Mouse (Mus musculus): Measurements from ENCODE around the gene Tekt4. TPM values are rescaled to one million over a fixed set of nuclear protein-coding genes. Genes with fewer than 3 reads are reported as not detected.

Tekt4 gene
- polyA plus RNA-seq, 1 experiment from 2014 or later, result 0.45 TPM

GRCm38 (mm10) chr17:25475946-25476744 is 21.7 kb downstream of the Tekt4 start:
- H3K27ac ChIP-seq (ENCODE audit: poor library complexity, severe bottlenecking), result no peak overlapping the region
- H3K9me3 ChIP-seq (replicated peaks), result no peaks in the 10 kb centered on the region
- H3K4me3 ChIP-seq, result no peak overlapping the region
- H3K4me2 ChIP-seq, result no peak overlapping the region
- 33% methylated on average over 19 of the region's 19 CpGs for WGBS
- no peak for ATAC-seq (ENCODE audit: insufficient number of reproducible peaks, low FRiP score)
- H3K36me3 ChIP-seq, result no peaks in the 10 kb centered on the region
- H3K4me1 ChIP-seq (replicated peaks), result peaks cover 37% of the 10 kb centered on the region
- no peak overlapping the region for H3K9ac ChIP-seq
- H3K27me3 ChIP-seq (replicated peaks), result peaks cover 44% of the 10 kb centered on the region

GRCm38 (mm10) chr17:25480152-25480551 is 25.7 kb downstream of the Tekt4 start:
- peak; percentile 19; the same call in 1 of the 2 replicates for ATAC-seq (ENCODE audit: insufficient number of reproducible peaks, low FRiP score)

GRCm38 (mm10) chr17:25480820-25481219 is 26.4 kb downstream of the Tekt4 start:
- WGBS, result 27% methylated on average over 4 of the region's 4 CpGs
- H3K27me3 ChIP-seq (replicated peaks), result peaks cover 31% of the 10 kb centered on the region
- 0 out of 2 replicates have a peak, but pooled peaks have one; percentile 54 for ATAC-seq (ENCODE audit: insufficient number of reproducible peaks, low FRiP score)
- peaks cover 33% of the 10 kb centered on the region for H3K4me1 ChIP-seq (replicated peaks)
- no peaks in the 10 kb centered on the region for H3K9me3 ChIP-seq (replicated peaks)
- H3K4me2 ChIP-seq, result no peak overlapping the region
- no peaks in the 10 kb centered on the region for H3K36me3 ChIP-seq
- peak overlapping the region; percentile 67 for H3K27ac ChIP-seq (ENCODE audit: poor library complexity, severe bottlenecking)
- no peak overlapping the region for H3K9ac ChIP-seq
- no peak overlapping the region for H3K4me3 ChIP-seq

More at GRCm38 (mm10) chr17:25480152-25480551, 25.7 kb downstream of the Tekt4 start:
- Histone ChIP-seq H3K4me1 (replicated peaks) (peaks cover 31% of the 10 kb centered on the region), H3K27me3 (replicated peaks) (peaks cover 33% of the 10 kb centered on the region), H3K36me3 (no peaks in the 10 kb centered on the region), H3K27ac (ENCODE audit: poor library complexity, severe bottlenecking) (peak overlapping the region; percentile 67), H3K9me3 (replicated peaks) (no peaks in the 10 kb centered on the region), H3K4me3 (no peak overlapping the region), H3K4me2 (peak overlapping the region; percentile 24), H3K9ac (no peak overlapping the region)
- WGBS, result 40% methylated on average over 8 of the region's 8 CpGs

DNA sequence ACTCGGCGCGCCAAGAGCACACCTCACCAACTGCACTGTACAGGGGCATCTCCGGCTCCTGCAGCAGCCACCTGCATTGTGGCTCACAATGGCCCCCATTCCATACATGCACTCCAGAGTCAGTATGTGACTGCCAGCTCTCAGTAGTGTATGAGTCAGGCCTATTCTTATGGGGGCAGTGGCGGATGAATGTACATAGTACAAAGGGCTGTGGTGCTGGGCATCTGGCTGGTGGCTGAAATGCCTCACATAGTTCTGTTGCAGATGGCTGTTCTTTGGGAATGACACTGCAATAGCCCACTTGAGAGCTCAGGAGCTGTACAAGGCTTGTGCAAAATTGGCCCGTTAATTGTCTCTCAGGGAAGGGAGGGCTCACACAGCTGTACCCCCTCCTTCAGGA is 27.7 kb downstream of the Tekt4 start:
- no peak for ATAC-seq (ENCODE audit: insufficient number of reproducible peaks, low FRiP score)
- Histone ChIP-seq H3K9ac (no peak overlapping the region), H3K36me3 (no peaks in the 10 kb centered on the region), H3K4me3 (no peak overlapping the region), H3K27me3 (replicated peaks) (peaks cover 32% of the 10 kb centered on the region), H3K4me2 (no peak overlapping the region), H3K9me3 (replicated peaks) (no peaks in the 10 kb centered on the region), H3K4me1 (replicated peaks) (peaks cover 35% of the 10 kb centered on the region), H3K27ac (ENCODE audit: poor library complexity, severe bottlenecking) (peak overlapping the region; percentile 63)
- WGBS, result 77% methylated on average over 6 of the region's 6 CpGs

DNA sequence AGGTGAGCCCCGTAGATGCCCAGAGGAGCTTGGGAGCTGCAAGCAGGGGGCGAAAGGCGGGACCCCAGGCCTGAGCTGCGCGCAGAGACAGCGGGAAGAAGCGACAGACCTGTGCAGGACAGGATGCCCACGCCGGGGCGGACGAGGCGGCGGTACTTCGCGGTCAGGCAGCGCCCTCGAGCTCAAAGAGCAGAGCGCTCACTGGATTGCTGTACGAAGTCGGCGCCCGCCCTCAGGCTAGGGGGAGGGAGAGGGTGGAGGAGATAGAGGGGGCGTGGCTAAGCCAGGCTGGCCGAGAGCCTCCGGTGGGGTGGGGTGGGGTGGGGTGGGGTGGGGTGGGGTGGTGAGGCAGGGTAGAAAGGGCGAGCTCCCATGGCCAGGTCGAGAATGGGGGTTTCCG is 42.6 kb downstream of the Tekt4 start, which contains the start of gene Sstr5:
Gene Sstr5 (minus strand): TSS at position 276 of the 400 bp plus-strand sequence.
- H3K27me3 ChIP-seq (replicated peaks), result peaks cover 64% of the 10 kb centered on the region

DNA sequence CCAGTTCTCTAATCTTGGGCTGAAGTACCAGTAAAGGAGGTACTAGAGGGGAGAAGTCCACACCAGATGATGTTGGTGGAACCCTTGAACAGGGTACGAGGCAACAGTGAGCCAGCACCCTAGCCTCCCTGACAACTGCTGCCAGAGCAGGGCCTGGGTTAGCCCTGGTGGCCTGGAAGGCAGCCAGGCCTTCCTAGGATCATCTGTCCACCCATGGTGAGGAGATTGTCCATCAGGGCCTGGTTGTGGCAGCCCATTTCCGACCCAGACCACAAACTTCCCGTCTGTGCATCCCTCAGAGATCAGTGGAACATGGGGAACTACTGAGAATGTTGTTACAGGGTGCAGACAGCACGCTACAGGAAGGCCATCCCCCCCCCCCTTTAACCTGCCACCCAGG is 48.2 kb downstream of the Tekt4 start:
- no peak for ATAC-seq (ENCODE audit: insufficient number of reproducible peaks, low FRiP score)
- no peak overlapping the region for H3K4me3 ChIP-seq
- H3K27me3 ChIP-seq (replicated peaks), result peaks cover 38% of the 10 kb centered on the region
- H3K36me3 ChIP-seq, result no peaks in the 10 kb centered on the region
- 66% methylated on average over 4 of the region's 4 CpGs for WGBS
- no peak overlapping the region for H3K4me2 ChIP-seq
- H3K27ac ChIP-seq (ENCODE audit: poor library complexity, severe bottlenecking), result no peak overlapping the region
- H3K9me3 ChIP-seq (replicated peaks), result no peaks in the 10 kb centered on the region
- H3K9ac ChIP-seq, result no peak overlapping the region
- no peaks in the 10 kb centered on the region for H3K4me1 ChIP-seq (replicated peaks)

More for the DNA sequence above, 42.6 kb downstream of the Tekt4 start, which contains the start of gene Sstr5:
- H3K4me1 ChIP-seq (replicated peaks), result peaks cover 11% of the 10 kb centered on the region
- H3K9ac ChIP-seq, result peak within 1 kb of the TSS; percentile 49
- H3K4me2 ChIP-seq, result peak within 1 kb of the TSS; percentile 71
- peak within 1 kb of the TSS; percentile 36 for H3K4me3 ChIP-seq
- H3K9me3 ChIP-seq (replicated peaks), result no peaks in the 10 kb centered on the region
- H3K27ac ChIP-seq (ENCODE audit: poor library complexity, severe bottlenecking), result no peak within 1 kb of the TSS
- WGBS, result under 1% methylated on average over 20 of the region's 28 CpGs
- no peaks in the 10 kb centered on the region for H3K36me3 ChIP-seq
- ATAC-seq (ENCODE audit: insufficient number of reproducible peaks, low FRiP score), result 0 out of 2 replicates have a peak, but pooled peaks have one; percentile 15

- peaks cover 20% of the 10 kb centered on the region for H3K27me3 ChIP-seq (replicated peaks)
- H3K36me3 ChIP-seq, result no peaks in the 10 kb centered on the region
- 17% methylated on average over 3 of the region's 3 CpGs for WGBS
- ATAC-seq (ENCODE audit: insufficient number of reproducible peaks, low FRiP score), result no peak
- no peak overlapping the region for H3K27ac ChIP-seq (ENCODE audit: poor library complexity, severe bottlenecking)
- no peak overlapping the region for H3K4me3 ChIP-seq
- H3K9me3 ChIP-seq (replicated peaks), result no peaks in the 10 kb centered on the region
- no peaks in the 10 kb centered on the region for H3K4me1 ChIP-seq (replicated peaks)
- no peak overlapping the region for H3K4me2 ChIP-seq
- H3K9ac ChIP-seq, result no peak overlapping the region
Measured at GRCm38 (mm10) chr17:25507799-25508198, 53.4 kb downstream of the Tekt4 start.

GRCm38 (mm10) chr17:25508860-25509577 is 54.6 kb downstream of the Tekt4 start:
- Histone ChIP-seq H3K4me1 (replicated peaks) (no peaks in the 10 kb centered on the region), H3K4me2 (no peak overlapping the region)
- WGBS, result 51% methylated on average over 7 of the region's 7 CpGs

DNA sequence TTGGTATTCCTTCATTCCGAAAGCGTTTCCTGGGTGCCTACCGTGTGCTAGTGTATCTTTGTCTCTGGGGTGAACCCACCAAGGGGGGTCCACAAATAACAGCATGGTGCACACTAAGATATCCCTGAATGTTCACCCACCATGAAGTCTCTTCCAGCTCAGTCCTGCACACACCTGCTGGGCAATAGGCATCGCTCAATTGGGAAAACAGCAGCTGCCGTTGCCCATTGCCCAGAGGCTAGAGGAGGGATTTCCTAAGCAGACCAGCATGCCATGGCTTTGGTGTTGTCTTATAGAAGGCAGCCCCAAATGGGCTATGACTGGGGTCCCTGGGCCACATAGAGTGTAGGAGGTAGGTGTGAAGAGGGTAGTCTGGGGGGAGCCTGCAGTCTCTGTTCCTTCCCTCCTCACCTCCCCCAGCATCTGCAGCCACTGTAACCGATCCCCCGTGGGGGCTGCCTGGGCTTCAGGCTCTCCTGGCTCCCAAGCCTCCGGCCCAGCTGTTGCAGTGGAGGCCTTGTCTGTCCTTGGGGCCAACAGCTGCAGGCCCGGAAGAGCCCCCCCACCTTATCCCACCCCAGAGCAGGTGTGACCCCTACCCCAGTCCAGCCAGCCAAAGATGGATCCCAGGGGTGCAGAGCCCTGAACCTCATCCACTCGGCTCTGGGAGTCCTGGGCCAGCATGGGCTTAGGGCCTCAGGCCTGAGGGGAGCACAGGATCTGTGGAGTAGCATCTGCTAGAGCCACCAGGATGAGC is 55.8 kb downstream of the Tekt4 start:
- Histone ChIP-seq H3K36me3 (no peaks in the 10 kb centered on the region), H3K9ac (no peak overlapping the region), H3K4me2 (no peak overlapping the region), H3K9me3 (replicated peaks) (no peaks in the 10 kb centered on the region; the same call in 1 of the 2 replicates), H3K27me3 (replicated peaks) (peaks cover 16% of the 10 kb centered on the region), H3K4me1 (replicated peaks) (no peaks in the 10 kb centered on the region), H3K27ac (ENCODE audit: poor library complexity, severe bottlenecking) (no peak overlapping the region), H3K4me3 (no peak overlapping the region)
- ATAC-seq (ENCODE audit: insufficient number of reproducible peaks, low FRiP score), result no peak
- 76% methylated on average over 10 of the region's 10 CpGs for WGBS

More at GRCm38 (mm10) chr17:25508860-25509577, 54.6 kb downstream of the Tekt4 start:
- ATAC-seq (ENCODE audit: insufficient number of reproducible peaks, low FRiP score), result no peak
- Histone ChIP-seq H3K9me3 (replicated peaks) (no peaks in the 10 kb centered on the region; the same call in 1 of the 2 replicates), H3K4me3 (no peak overlapping the region), H3K36me3 (no peaks in the 10 kb centered on the region), H3K27ac (ENCODE audit: poor library complexity, severe bottlenecking) (no peak overlapping the region), H3K9ac (no peak overlapping the region), H3K27me3 (replicated peaks) (peaks cover 16% of the 10 kb centered on the region)

- 75% methylated on average over 3 of the region's 3 CpGs for WGBS
- peaks cover 16% of the 10 kb centered on the region; the same call in 1 of the 2 replicates for H3K27me3 ChIP-seq (replicated peaks)
- no peaks in the 10 kb centered on the region for H3K36me3 ChIP-seq
- no peak for ATAC-seq (ENCODE audit: insufficient number of reproducible peaks, low FRiP score)
- H3K9ac ChIP-seq, result no peak overlapping the region
- no peak overlapping the region for H3K4me2 ChIP-seq
- H3K4me1 ChIP-seq (replicated peaks), result peaks cover 11% of the 10 kb centered on the region
- H3K4me3 ChIP-seq, result no peak overlapping the region
- no peak overlapping the region for H3K27ac ChIP-seq (ENCODE audit: poor library complexity, severe bottlenecking)
- no peaks in the 10 kb centered on the region; the same call in 1 of the 2 replicates for H3K9me3 ChIP-seq (replicated peaks)
Measured at GRCm38 (mm10) chr17:25511876-25512275, 57.5 kb downstream of the Tekt4 start.

Data from heart, embryonic 12.5 days (tissue).